Mouse (Mus musculus) macrophage (primary cell): ENCODE measurements around the gene Grm4. TPM values are rescaled to one million over a fixed set of nuclear protein-coding genes. Genes with fewer than 3 reads are reported as not detected.

Experiments
- H3K27ac ChIP-seq: fragments of 350-480 bp; formaldehyde crosslinking; 2 replicates; pipeline ENCODE4 v1.9.0; 2021
- H3K36me3 ChIP-seq: fragments of 350-480 bp; formaldehyde crosslinking; 2 replicates; pipeline ENCODE4 v1.9.0; 2021; ENCODE audit errors: inconsistent target
- H3K4me3 ChIP-seq: fragments of 350-480 bp; formaldehyde crosslinking; 2 replicates; pipeline ENCODE4 v1.9.0; 2021; ENCODE audit errors: inconsistent target
- H3K79me2 ChIP-seq: fragments of 350-480 bp; formaldehyde crosslinking; 2 replicates; pipeline ENCODE4 v1.9.0; 2021; ENCODE audit errors: inconsistent target
- WGBS: methylation state at CpG from one replicate; pipeline ENCODE4 v1.1.7; 2026; ENCODE audit warnings: inconsistent platforms; ENCODE audit not compliant: missing documents; 5-methylcytosine and 5-hydroxymethylcytosine counted together
- polyA plus RNA-seq: library from polyadenylated mRNA; stranded (reverse); fragments of 250-400 nt; gene quantifications from 3 replicates; pipeline ENCODE4 v1.2.4, GENCODE M21; 2018; ENCODE audit warnings: inconsistent platforms
- total RNA-seq, 78 experiments: library from RNA; depleted of rRNA; stranded (reverse); fragments of 250-400 nt; gene quantifications; 1 replicate in 9 of 78; 2 replicates in 24 of 78; 3 replicates in 43 of 78; 4 replicates in 2 of 78; pipeline ENCODE4 v1.2.4; 2018; ENCODE audit warnings: inconsistent platforms in 56 of 78

The Grm4 gene
- total RNA-seq (2018; cell fraction: chromatin; rRNA removed), result under 1 TPM in 1 of 26 experiments, not detected in 25; 0.56 TPM
- total RNA-seq (2018; cell fraction: cytosol; rRNA removed), result not detected
- total RNA-seq (2018; cell fraction: nucleus; rRNA removed), result under 1 TPM in 2 of 26 experiments, not detected in 24; 0.24 to 0.27 TPM
- polyA plus RNA-seq, result not detected in 3 replicates

- Histone ChIP-seq H3K79me2 (no peaks in the 10 kb centered on the region), H3K36me3 (no peaks in the 10 kb centered on the region), H3K4me3 (no peak within 1 kb of the TSS), H3K27ac (no peak within 1 kb of the TSS)
- 88% methylated on average over 5 of the region's 5 CpGs for WGBS
Measured at GRCm38 (mm10) chr17:27521303-27521702, at the start of gene Grm4. Gene Grm4 (minus strand): TSS chr17:27521403.

GRCm38 (mm10) chr17:27568228-27568627, 47.0 kb upstream of the Grm4 start:
- no peaks in the 10 kb centered on the region for H3K36me3 ChIP-seq
- peaks cover 21% of the 10 kb centered on the region for H3K79me2 ChIP-seq
- WGBS, result 88% methylated on average over 5 of the region's 5 CpGs
- H3K27ac ChIP-seq, result no peak overlapping the region
- no peak overlapping the region for H3K4me3 ChIP-seq

GRCm38 (mm10) chr17:27565942-27566267, 44.7 kb upstream of the Grm4 start:
- Histone ChIP-seq H3K79me2 (peaks cover 32% of the 10 kb centered on the region), H3K36me3 (peaks cover 7% of the 10 kb centered on the region; the same call in 1 of the 2 replicates), H3K4me3 (peak overlapping the region; percentile 33), H3K27ac (peak overlapping the region; percentile 27)
- under 1% methylated on average over 13 of the region's 13 CpGs for WGBS

DNA sequence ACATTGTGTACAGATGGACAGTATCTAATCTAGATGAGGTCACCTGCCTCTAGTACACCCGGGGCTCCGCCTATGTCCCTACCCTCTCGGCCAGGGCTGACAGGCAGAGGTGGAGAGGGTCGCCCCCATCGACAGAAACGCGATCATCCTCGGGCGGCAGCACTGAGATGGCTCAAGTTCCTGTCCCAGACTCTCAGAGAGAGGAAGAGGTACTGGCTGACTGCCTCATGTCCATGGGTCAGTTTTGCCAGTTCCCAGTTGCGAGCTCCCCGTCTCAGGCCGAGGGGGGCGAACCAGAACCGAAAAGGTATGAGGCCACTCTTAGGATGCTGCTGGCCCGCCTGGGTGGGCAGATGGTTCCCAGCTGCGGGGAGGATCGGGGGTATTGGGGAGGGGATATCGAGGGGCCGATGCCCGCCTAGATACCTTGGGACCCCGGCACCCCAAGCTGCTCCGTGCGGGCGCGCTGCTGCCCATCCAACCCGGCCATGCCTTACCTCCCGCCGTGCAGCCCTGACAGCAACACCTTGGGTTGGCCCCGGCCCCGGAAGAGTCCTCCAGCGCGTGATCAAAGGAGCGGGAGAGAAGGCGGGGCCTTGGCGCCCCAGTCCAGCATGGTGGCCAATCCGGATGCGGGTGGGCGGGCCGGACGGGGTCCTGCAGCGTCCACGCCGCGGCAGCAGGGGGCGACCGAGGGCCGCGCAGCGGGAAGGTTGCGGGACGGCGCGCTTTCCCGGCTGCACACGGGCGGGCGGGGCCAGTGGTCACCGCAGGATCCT, 44.1 kb upstream of the Grm4 start, which contains the start of gene AI413582:
Gene AI413582 (minus strand): TSS at position 594 of the 779 bp plus-strand sequence.
- Histone ChIP-seq H3K36me3 (peaks cover 9% of the 10 kb centered on the region; the same call in 1 of the 2 replicates), H3K79me2 (peaks cover 37% of the 10 kb centered on the region), H3K27ac (peak within 1 kb of the TSS; percentile 86), H3K4me3 (peak within 1 kb of the TSS; percentile 81)
- WGBS, result 1% methylated on average over 58 of the region's 58 CpGs

DNA sequence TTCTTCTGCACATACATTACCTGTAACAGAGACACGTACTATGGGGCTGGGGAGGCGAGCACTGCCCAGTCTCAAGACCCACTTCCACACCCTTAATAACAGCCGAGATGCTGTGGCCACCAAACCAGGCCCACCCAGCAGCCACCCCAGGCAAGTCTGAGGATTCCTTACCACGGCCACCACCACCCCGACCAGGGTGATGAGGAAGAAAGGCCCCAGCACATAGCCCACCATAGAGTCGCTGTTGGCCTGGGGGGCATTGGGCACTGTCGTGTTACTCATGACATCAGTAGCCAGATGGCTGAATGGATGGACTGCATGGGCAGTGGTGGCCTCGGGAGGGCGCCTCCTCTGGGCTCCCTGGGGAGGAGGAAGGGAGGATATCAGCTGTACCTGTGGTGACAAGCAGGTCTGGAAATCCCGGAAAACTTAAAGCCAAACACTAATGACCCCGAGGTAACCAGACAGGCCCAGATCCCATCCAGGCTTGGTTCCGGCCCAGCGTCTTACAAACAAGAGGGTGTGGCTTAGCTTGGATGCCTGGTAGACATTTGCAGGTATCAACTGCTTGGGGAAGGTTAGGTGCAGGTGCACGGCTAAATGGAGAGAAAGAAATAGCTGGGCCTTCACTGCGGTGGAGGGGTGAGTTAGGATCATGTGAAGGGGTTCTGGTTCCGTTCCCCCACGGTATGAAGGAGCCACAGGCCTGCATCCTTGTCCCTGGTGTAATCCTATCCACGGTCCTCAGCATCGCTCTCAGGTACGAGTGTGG, 43.4 kb upstream of the Grm4 start:
- 15% methylated on average over 20 of the region's 20 CpGs for WGBS
- Histone ChIP-seq H3K27ac (peak overlapping the region; percentile 86), H3K36me3 (peaks cover 9% of the 10 kb centered on the region; the same call in 1 of the 2 replicates), H3K79me2 (peaks cover 45% of the 10 kb centered on the region), H3K4me3 (peak overlapping the region; percentile 81)

GRCm38 (mm10) chr17:27563771-27564244, 42.6 kb upstream of the Grm4 start:
- Histone ChIP-seq H3K4me3 (no peak overlapping the region), H3K36me3 (peaks cover 9% of the 10 kb centered on the region; the same call in 1 of the 2 replicates)
- 64% methylated on average over 7 of the region's 7 CpGs for WGBS

DNA sequence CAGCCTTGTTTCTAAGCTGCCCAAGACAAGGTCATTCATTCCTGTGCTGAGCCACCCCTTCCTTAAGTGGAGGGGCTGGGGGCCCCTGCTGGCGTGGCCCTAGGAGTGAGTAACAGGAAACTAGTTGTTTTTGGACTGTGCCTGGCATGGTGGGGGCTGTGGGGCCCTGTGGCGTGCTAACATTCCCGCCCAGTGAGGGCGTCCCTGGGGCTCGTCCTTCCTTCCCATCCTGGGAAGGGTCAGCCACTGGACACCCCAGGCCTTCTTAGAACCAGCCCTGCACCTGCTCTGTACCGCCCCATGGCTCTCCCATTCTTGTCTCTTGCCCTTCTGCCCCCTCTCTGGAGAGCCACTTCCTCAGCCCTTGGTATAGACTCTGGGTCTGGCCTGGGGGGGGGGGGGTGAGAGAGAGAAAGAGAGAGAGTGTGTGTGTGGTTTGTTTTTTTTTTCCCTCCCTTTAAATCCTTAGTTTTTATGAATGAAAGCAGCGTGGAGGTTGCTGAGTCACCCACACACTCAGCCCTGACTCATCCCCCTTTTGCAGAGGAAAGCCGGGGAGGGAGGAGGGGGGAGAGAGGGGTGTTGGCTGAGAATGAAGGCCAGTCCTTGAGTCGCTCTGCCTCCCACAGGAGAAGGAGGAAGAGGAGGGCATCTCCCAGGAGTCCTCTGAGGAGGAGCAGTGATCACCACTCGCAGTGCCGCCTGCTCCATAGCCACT, 40.8 kb upstream of the Grm4 start:
- no peak overlapping the region for H3K4me3 ChIP-seq
- H3K27ac ChIP-seq, result peak overlapping the region; percentile 69
- H3K36me3 ChIP-seq, result peaks cover 9% of the 10 kb centered on the region; the same call in 1 of the 2 replicates
- peaks cover 69% of the 10 kb centered on the region for H3K79me2 ChIP-seq
- WGBS, result 12% methylated on average over 8 of the region's 11 CpGs

More at GRCm38 (mm10) chr17:27563771-27564244, 42.6 kb upstream of the Grm4 start:
- H3K79me2 ChIP-seq, result peaks cover 53% of the 10 kb centered on the region
- no peak overlapping the region for H3K27ac ChIP-seq

GRCm38 (mm10) chr17:27560926-27561480, 39.8 kb upstream of the Grm4 start:
- H3K79me2 ChIP-seq, result peaks cover 69% of the 10 kb centered on the region
- H3K27ac ChIP-seq, result peak overlapping the region; percentile 69
- 72% methylated on average over 13 of the region's 13 CpGs for WGBS
- no peak overlapping the region for H3K4me3 ChIP-seq
- peaks cover 9% of the 10 kb centered on the region; the same call in 1 of the 2 replicates for H3K36me3 ChIP-seq

- Histone ChIP-seq H3K36me3 (peaks cover 9% of the 10 kb centered on the region; the same call in 1 of the 2 replicates), H3K27ac (no peak overlapping the region), H3K79me2 (peaks cover 61% of the 10 kb centered on the region), H3K4me3 (no peak overlapping the region)
- WGBS, result 75% methylated on average over 9 of the region's 12 CpGs
Measured at GRCm38 (mm10) chr17:27559596-27559995, 38.4 kb upstream of the Grm4 start.

- peak overlapping the region; percentile 68 for H3K27ac ChIP-seq
Measured at GRCm38 (mm10) chr17:27558845-27559244, 37.6 kb upstream of the Grm4 start.

GRCm38 (mm10) chr17:27557927-27558661, 36.9 kb upstream of the Grm4 start:
- Histone ChIP-seq H3K4me3 (peak overlapping the region; percentile 58), H3K79me2 (peaks cover 48% of the 10 kb centered on the region), H3K27ac (peak overlapping the region; percentile 68), H3K36me3 (peaks cover 9% of the 10 kb centered on the region; the same call in 1 of the 2 replicates)
- 8% methylated on average over 14 of the region's 14 CpGs for WGBS

More at GRCm38 (mm10) chr17:27558845-27559244, 37.6 kb upstream of the Grm4 start:
- peaks cover 53% of the 10 kb centered on the region for H3K79me2 ChIP-seq
- H3K36me3 ChIP-seq, result peaks cover 9% of the 10 kb centered on the region; the same call in 1 of the 2 replicates
- 26% methylated on average over 5 of the region's 5 CpGs for WGBS
- H3K4me3 ChIP-seq, result peak overlapping the region; percentile 58

DNA sequence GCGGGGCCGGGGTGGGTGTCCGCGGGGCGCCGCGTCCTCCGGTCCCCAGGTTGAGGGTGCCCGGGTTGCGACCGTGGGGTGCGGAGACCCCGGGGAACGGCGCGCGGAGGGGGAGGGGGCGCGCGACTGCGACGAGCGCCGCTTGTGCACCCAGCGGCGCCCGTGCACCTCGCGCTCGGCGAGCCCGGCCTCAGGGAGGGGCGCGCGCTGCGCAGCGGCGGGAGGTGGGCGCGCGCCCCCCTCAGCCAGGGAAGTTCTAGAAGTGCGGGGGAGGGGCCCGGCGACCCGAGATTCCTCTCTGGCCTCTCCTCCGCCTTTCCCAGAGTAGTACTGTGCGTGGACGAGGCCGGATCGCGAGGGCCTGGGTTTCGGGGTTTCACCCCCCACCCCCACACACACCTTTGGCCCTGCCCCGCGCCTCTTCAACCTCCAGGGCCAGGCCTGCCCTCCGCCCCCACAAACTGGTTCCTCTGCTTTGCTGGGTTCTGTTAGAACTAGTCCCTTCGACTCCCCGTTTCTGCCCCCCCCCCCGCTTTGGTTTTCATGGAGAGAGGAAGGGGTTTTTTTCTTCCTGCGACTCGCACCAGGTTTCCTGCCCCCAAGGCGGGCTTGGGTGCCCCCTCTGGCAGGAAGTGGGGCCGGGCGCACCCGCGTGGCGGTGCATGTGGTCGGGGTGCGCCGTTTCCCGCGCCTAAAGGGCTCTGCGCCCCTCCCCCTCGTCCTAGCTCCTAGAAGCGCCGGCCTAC, 36.2 kb upstream of the Grm4 start:
- WGBS, result under 1% methylated on average over 54 of the region's 75 CpGs

More for the DNA sequence above, 36.2 kb upstream of the Grm4 start:
- H3K4me3 ChIP-seq, result peak overlapping the region; percentile 58
- H3K36me3 ChIP-seq, result peaks cover 9% of the 10 kb centered on the region; the same call in 1 of the 2 replicates
- peaks cover 48% of the 10 kb centered on the region for H3K79me2 ChIP-seq
- peak overlapping the region; percentile 68 for H3K27ac ChIP-seq
